Mouse (Mus musculus) left cerebral cortex, adult 8-10 months (tissue): ENCODE results near the gene Vmn1r120. TPM values are rescaled to one million over a fixed set of nuclear protein-coding genes. Genes with fewer than 3 reads are reported as not detected.
"Not testable (repeated sequence)": the region's sequence is repeated elsewhere in the genome, so short reads cannot be mapped to it uniquely, and the experiment has no call there.

Source experiments
- DNase-seq, 2 experiments: peaks; one replicate each; pipeline ENCODE4 v3.0.0; 2022; ENCODE audit warnings: low spot score in 2 of 2
- total RNA-seq, 4 experiments: library from RNA; stranded (reverse); gene quantifications; 2 replicates each; pipeline ENCODE4 v1.2.4; 2022

Vmn1r120 gene
- not detected for total RNA-seq

- not testable (repeated sequence) for DNase-seq
These were observed at the start of gene Vmn1r120 for GRCm38 (mm10) chr7:21053684-21054083. Gene Vmn1r120, minus strand, starts transcription at chr7:21053784.

- not testable (repeated sequence) for DNase-seq
These were observed 44.8 kb upstream of the Vmn1r120 start, which contains the start of gene Vmn1r121 for GRCm38 (mm10) chr7:21098413-21098812. Gene Vmn1r121, minus strand, starts transcription at chr7:21098513.

GRCm38 (mm10) chr7:21012355-21012754 lies 41.2 kb downstream of the Vmn1r120 start, which contains the start of gene Vmn1r119:
Gene Vmn1r119, minus strand, starts transcription at chr7:21012455.
- DNase-seq, result not testable (repeated sequence)

Other genes starting within 250 kb of the Vmn1r120 start
- not detected for gene Vmn1r114, start 241.6 kb downstream of the Vmn1r120 start, total RNA-seq
- not detected for gene Vmn1r115, start 208.8 kb downstream of the Vmn1r120 start, total RNA-seq
- not detected for gene Vmn1r116, start 181.5 kb downstream of the Vmn1r120 start, total RNA-seq
- not detected for gene Vmn1r117, start 169.7 kb downstream of the Vmn1r120 start, total RNA-seq
- not detected for gene Vmn1r118, start 141.4 kb downstream of the Vmn1r120 start, total RNA-seq
- gene Vmn1r119, start 41.3 kb downstream of the Vmn1r120 start, total RNA-seq, result not detected
- gene Vmn1r121, start 44.7 kb upstream of the Vmn1r120 start, total RNA-seq, result not detected
- not detected for gene Vmn1r122, start 80.3 kb upstream of the Vmn1r120 start, total RNA-seq
- gene Vmn1r123, start 108.4 kb upstream of the Vmn1r120 start, total RNA-seq, result not detected
- gene Gm5157, start 136.6 kb upstream of the Vmn1r120 start, total RNA-seq, result not detected
- not detected for gene Vmn1r124, start 206.8 kb upstream of the Vmn1r120 start, total RNA-seq
- not detected for gene Vmn1r125, start 218.4 kb upstream of the Vmn1r120 start, total RNA-seq
- gene Vmn1r126, start 247.7 kb upstream of the Vmn1r120 start, total RNA-seq, result not detected